Mouse (Mus musculus) stomach, postnatal 0 days (tissue): ENCODE measurements around the gene Adgrb3.

Experiments
- CTCF ChIP-seq: IDR thresholded peaks from 2 replicates; pipeline ENCODE4 v1.5.1; 2016; ENCODE audit warnings: antibody characterized with exemption, low read depth, mild to moderate bottlenecking, moderate library complexity
- EP300 ChIP-seq: optimal IDR thresholded peaks from 2 replicates; pipeline ENCODE3; 2016; ENCODE audit warnings: antibody characterized with exemption

DNA sequence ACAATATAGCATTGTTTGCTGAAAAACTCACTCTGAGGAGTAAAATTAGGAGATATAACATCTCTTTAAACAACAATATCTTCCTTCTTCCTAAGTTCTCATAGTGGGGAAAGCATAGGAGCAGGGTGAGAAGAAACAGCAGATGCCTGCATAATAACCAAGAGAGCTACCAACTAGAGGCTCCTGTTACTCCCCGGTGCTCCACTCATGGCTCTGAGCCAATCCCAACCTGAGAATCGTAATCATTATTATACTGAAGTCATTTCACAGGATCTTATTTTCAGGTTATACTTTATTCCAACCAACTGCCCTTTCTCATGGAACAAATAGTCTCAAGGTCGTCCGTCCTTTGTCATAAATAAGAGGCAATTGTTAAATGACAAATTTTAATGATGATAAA lies 75.0 kb downstream of the Adgrb3 start:
- no peak for TF ChIP-seq CTCF
- no peak for TF ChIP-seq EP300
